ENCODE assay signal across 25 mouse cellular contexts in the genomic region with DNA sequence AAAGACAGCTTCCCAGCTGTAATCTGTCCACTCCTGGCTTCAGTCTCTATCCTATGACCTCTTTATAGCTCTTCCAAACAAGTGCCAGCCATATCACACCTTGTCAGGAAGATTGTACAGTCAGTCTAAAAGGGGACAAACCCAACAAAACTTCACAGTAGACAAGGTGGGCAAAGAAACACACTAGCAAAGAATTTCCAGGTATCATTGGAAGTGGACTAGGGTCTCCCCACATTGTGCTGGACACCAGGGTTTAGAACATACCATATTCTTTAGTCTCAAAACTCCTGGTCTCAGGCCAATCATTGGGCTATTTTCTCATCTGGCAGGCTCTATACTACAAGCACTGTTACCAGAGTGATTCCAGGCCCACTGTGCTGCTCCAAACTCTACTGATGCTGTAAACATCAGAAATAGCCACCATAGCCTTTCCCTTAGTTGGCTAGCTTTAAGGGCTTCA.
DNase-seq lines count a peak whose midpoint lies in the region; ATAC-seq and TF ChIP-seq lines count a peak whose summit lies in the region.
"Had no signal": no experiment of that assay in that cellular context is flagged by ENCODE, and none has a peak within 500 bp of the region (broad histone marks: within the 10 kb centered on the region; RNA-seq: fewer than 3 reads in every experiment).

No protein-coding gene starts in this region.

- intact Hi-C loops in heart, adult 2 months (cut with DNase I): no loop called here
- intact Hi-C loops in heart, postnatal 25 days (cut with DNase I): no loop called here

- no peak overlapping the region for H3K4me2 ChIP-seq in heart, embryonic 12.5 days
- H3K4me2 ChIP-seq: embryonic facial prominence, embryonic 12.5 days; forebrain, embryonic 13.5 days had no signal

- no peaks in the 10 kb centered on the region for H3K79me2 ChIP-seq in heart, adult 2 months (replicated peaks; ENCODE audit: control insufficient read depth, insufficient read depth, low read length)

- no peak for ATAC-seq in heart, embryonic 12.5 days (ENCODE audit: insufficient number of reproducible peaks, low FRiP score)
- ATAC-seq: activated CD4-positive, CD25-positive, alpha-beta regulatory T cell, adult 4 months; CD4-positive, CD25-positive, alpha-beta regulatory T cell, adult 4 months; forebrain, embryonic 13.5 days; Patski had no signal

- no peak for TF ChIP-seq CTCF in heart, adult 2 months (IDR thresholded peaks at IDR 0.05)

- no peak overlapping the region for H3K9ac ChIP-seq in heart, adult 2 months (ENCODE audit: low read depth, low read length)
- H3K9ac ChIP-seq in heart, embryonic 12.5 days: no peak overlapping the region
- H3K9ac ChIP-seq: embryonic facial prominence, embryonic 12.5 days; forebrain, embryonic 13.5 days had no signal

- H3K27me3 ChIP-seq in heart, embryonic 10.5 days (ENCODE audit: insufficient read depth, poor library complexity, severe bottlenecking): no peaks in the 10 kb centered on the region
- H3K27me3 ChIP-seq in heart, adult 2 months (ENCODE audit: control insufficient read depth, insufficient read depth, low read length): no peaks in the 10 kb centered on the region
- no peaks in the 10 kb centered on the region for H3K27me3 ChIP-seq in heart, embryonic 12.5 days (replicated peaks)
- H3K27me3 ChIP-seq: CH12.LX; embryonic facial prominence, embryonic 12.5 days; forebrain, embryonic 13.5 days; Patski had no signal

- no peak overlapping the region for H3K4me3 ChIP-seq in heart, embryonic 10.5 days
- no peak overlapping the region for H3K4me3 ChIP-seq in heart, adult 2 months
- no peak overlapping the region for H3K4me3 ChIP-seq in heart, embryonic 12.5 days
- H3K4me3 ChIP-seq: embryonic facial prominence, embryonic 10.5 days; embryonic facial prominence, embryonic 12.5 days; forebrain, embryonic 13.5 days had no signal

- no peaks in the 10 kb centered on the region for H3K9me3 ChIP-seq in heart, embryonic 10.5 days
- no peaks in the 10 kb centered on the region for H3K9me3 ChIP-seq in heart, embryonic 12.5 days (replicated peaks)
- H3K9me3 ChIP-seq: embryonic facial prominence, embryonic 10.5 days; embryonic facial prominence, embryonic 12.5 days; forebrain, embryonic 13.5 days had no signal

- H3K4me1 ChIP-seq in heart, embryonic 10.5 days: no peaks in the 10 kb centered on the region
- no peaks in the 10 kb centered on the region; the same call in 1 of the 2 replicates for H3K4me1 ChIP-seq in heart, adult 2 months (ENCODE audit: control insufficient read depth, insufficient read depth, low read length)
- no peaks in the 10 kb centered on the region for H3K4me1 ChIP-seq in heart, embryonic 12.5 days (replicated peaks)
- H3K4me1 ChIP-seq: embryonic facial prominence, embryonic 10.5 days; embryonic facial prominence, embryonic 12.5 days; forebrain, embryonic 13.5 days had no signal

- peak; percentile 94 for DNase-seq in heart, adult 11 months
- no peak for DNase-seq in heart, embryonic 10.5 days (ENCODE audit: low spot score)
- DNase-seq in heart, adult 2 months: peak in 1 of 2 experiments; percentile 47
- no peak for DNase-seq in heart, postnatal 25 days (ENCODE audit: low spot score)
- peak; percentile 69 to 72 for DNase-seq in heart, adult 9 months (ENCODE audit: low spot score in 2 of 2)
- DNase-seq in heart, postnatal 4 days: peak; percentile 48
- DNase-seq in urinary bladder, postnatal 25 days (ENCODE audit: low spot score): no peak
- DNase-seq: adrenal gland, adult 8-10 months; adrenal gland, postnatal 14 days; adrenal gland, postnatal 36 days; B cell, adult 2 months; cerebellum, adult 11-12 months; cerebellum, adult 2 months; cerebellum, adult 9-10 months; cerebellum, postnatal 10 days; cerebellum, postnatal 25 days had no signal

- H3K36me3 ChIP-seq in heart, embryonic 10.5 days: no peaks in the 10 kb centered on the region
- peaks cover 5% of the 10 kb centered on the region for H3K36me3 ChIP-seq in heart, adult 2 months (ENCODE audit: control insufficient read depth, insufficient read depth, low read length)
- H3K36me3 ChIP-seq in heart, embryonic 12.5 days: no peaks in the 10 kb centered on the region
- H3K36me3 ChIP-seq: embryonic facial prominence, embryonic 10.5 days; embryonic facial prominence, embryonic 12.5 days; G1E had no signal

- TF ChIP-seq POLR2A in heart, adult 2 months (IDR thresholded peaks at IDR 0.05; ENCODE audit: insufficient read depth, low read depth, low read length): no peak

- no peak for TF ChIP-seq EP300 in heart, adult 2 months (IDR thresholded peaks at IDR 0.05; ENCODE audit: insufficient read depth, low read depth, low read length)

- no peak overlapping the region for H3K27ac ChIP-seq in heart, embryonic 10.5 days
- peak overlapping the region; percentile 86 for H3K27ac ChIP-seq in heart, adult 2 months
- H3K27ac ChIP-seq in heart, embryonic 12.5 days (ENCODE audit: poor library complexity, severe bottlenecking): no peak overlapping the region
- H3K27ac ChIP-seq: embryonic facial prominence, embryonic 10.5 days; embryonic facial prominence, embryonic 12.5 days; forebrain, embryonic 13.5 days had no signal

Comparison
In these comparisons a context has a peak if more than half of its experiments do, and no peak if none do; other contexts are left out.
1. DNase-seq: peak in heart, adult 11 months (single experiment), heart, adult 9 months (2 of 2) and heart, postnatal 4 days (single experiment); none in heart, embryonic 10.5 days (single experiment), heart, postnatal 25 days (single experiment) and urinary bladder, postnatal 25 days (single experiment).